Mouse (Mus musculus): ENCODE measurements around the gene Washc4.
A peak's percentile ranks its signal among the peaks of the same experiment; 100 is the strongest.

The Washc4 gene

GRCm38 (mm10) chr10:83636191-83636590, 92.6 kb downstream of the Washc4 start:
- DNase-seq (ENCODE audit: extremely low spot score) = no peak

GRCm38 (mm10) chr10:83637295-83637694, 93.7 kb downstream of the Washc4 start:
- DNase-seq (ENCODE audit: extremely low spot score) = no peak

- no peak for DNase-seq (ENCODE audit: extremely low spot score)
Measured at GRCm38 (mm10) chr10:83639881-83640386, 96.4 kb downstream of the Washc4 start.

GRCm38 (mm10) chr10:83641641-83642040, 98.1 kb downstream of the Washc4 start:
- no peak for DNase-seq (ENCODE audit: extremely low spot score)

GRCm38 (mm10) chr10:83644167-83644566, 100.6 kb downstream of the Washc4 start:
- DNase-seq (ENCODE audit: extremely low spot score) = no peak

GRCm38 (mm10) chr10:83644865-83645715, 101.5 kb downstream of the Washc4 start:
- peak; percentile 17 for DNase-seq (ENCODE audit: extremely low spot score)

- no peak for DNase-seq (ENCODE audit: extremely low spot score)
Measured at GRCm38 (mm10) chr10:83645716-83645990, 102.1 kb downstream of the Washc4 start.
